In genomic region chr16:43999111-43999510, GRCm38 (mm10) we compare ENCODE assay signal across 25 mouse cellular contexts. TPM values are rescaled to one million over a fixed set of nuclear protein-coding genes. Genes with fewer than 3 reads are reported as not detected.
DNase-seq lines count a peak whose midpoint lies in the region; ATAC-seq and TF ChIP-seq lines count a peak whose summit lies in the region.
"Had no signal": no experiment of that assay in that cellular context is flagged by ENCODE, and none has a peak within 500 bp of the region (broad histone marks: within the 10 kb centered on the region; RNA-seq: fewer than 3 reads in every experiment).

No protein-coding gene starts in this region.

- TF ChIP-seq POLR2A in liver, adult 2 months (IDR thresholded peaks at IDR 0.05; ENCODE audit: extremely low read depth, insufficient read depth, low read length), result no peak

- no peaks in the 10 kb centered on the region for H3K9me3 ChIP-seq in liver, embryonic 12.5 days (replicated peaks)
- H3K9me3 ChIP-seq in forebrain, embryonic 14.5 days (replicated peaks; ENCODE audit: control insufficient read depth, low read length), result no peaks in the 10 kb centered on the region
- H3K9me3 ChIP-seq: forebrain, embryonic 15.5 days; heart, embryonic 12.5 days; hindbrain, embryonic 13.5 days; midbrain, embryonic 10.5 days; neural tube, embryonic 12.5 days had no signal

- H3K27ac ChIP-seq in liver, adult 2 months (replicated peaks; ENCODE audit: insufficient read depth, low read depth, low read length), result 0 out of 2 replicates have a peak overlapping the region, but pooled peaks have one; percentile 4
- H3K27ac ChIP-seq in liver, embryonic 12.5 days, result no peak overlapping the region
- no peak overlapping the region for H3K27ac ChIP-seq in brown adipose tissue, adult 24 weeks (replicated peaks; ENCODE audit: low read depth, low read length)
- H3K27ac ChIP-seq in forebrain, embryonic 14.5 days (ENCODE audit: low read depth, low read length), result no peak overlapping the region
- H3K27ac ChIP-seq: forebrain, embryonic 15.5 days; hindbrain, embryonic 13.5 days; midbrain, embryonic 10.5 days; neural tube, embryonic 12.5 days had no signal

- no peaks in the 10 kb centered on the region for H3K4me1 ChIP-seq in liver, adult 2 months (ENCODE audit: control insufficient read depth, insufficient read depth, low read length)
- no peaks in the 10 kb centered on the region for H3K4me1 ChIP-seq in liver, embryonic 12.5 days
- H3K4me1 ChIP-seq in brown adipose tissue, adult 24 weeks (ENCODE audit: control insufficient read depth, insufficient read depth, insufficient read length, low read length), result no peaks in the 10 kb centered on the region
- no peaks in the 10 kb centered on the region for H3K4me1 ChIP-seq in forebrain, embryonic 14.5 days (ENCODE audit: control insufficient read depth, insufficient read depth, low read length)
- H3K4me1 ChIP-seq: forebrain, embryonic 15.5 days; heart, embryonic 12.5 days; hindbrain, embryonic 13.5 days; midbrain, embryonic 10.5 days; neural tube, embryonic 12.5 days had no signal

- no peak overlapping the region for H3K4me2 ChIP-seq in liver, embryonic 12.5 days
- no peak overlapping the region for H3K4me2 ChIP-seq in forebrain, embryonic 14.5 days (ENCODE audit: low read length)
- H3K4me2 ChIP-seq: forebrain, embryonic 15.5 days; heart, embryonic 12.5 days; hindbrain, embryonic 13.5 days; lung, embryonic 14.5 days; neural tube, embryonic 12.5 days had no signal

- 24% methylated on average over 8 of the region's 8 CpGs for WGBS in liver, adult 2 months
- WGBS in liver, embryonic 12.5 days (ENCODE audit: insufficient replicate concordance), result 73% methylated on average over 8 of the region's 8 CpGs
- 77% methylated on average over 8 of the region's 8 CpGs for WGBS in forebrain, embryonic 14.5 days

- DNase-seq in liver, adult 2 months (ENCODE audit: extremely low read depth, low read depth, low spot score), result peak; percentile 86
- peak; percentile 13 for DNase-seq in lung, postnatal 36 days
- no peak for DNase-seq in lung, postnatal 4 days
- DNase-seq in forebrain, embryonic 14.5 days (ENCODE audit: low spot score), result no peak
- DNase-seq: gastrocnemius, postnatal 25 days; heart, adult 18-20 months; heart, postnatal 4 days; kidney, adult 9 months; kidney, postnatal 10 days; layer of hippocampus, postnatal 36 days; left cerebral cortex, postnatal 4 days; lung, embryonic 14.5 days; right cerebral cortex, adult 18-20 months; thymus, postnatal 4 days had no signal

- H3K9ac ChIP-seq in liver, adult 2 months (ENCODE audit: low read depth, low read length), result no peak overlapping the region
- H3K9ac ChIP-seq in liver, embryonic 12.5 days, result no peak overlapping the region
- H3K9ac ChIP-seq in forebrain, embryonic 14.5 days (ENCODE audit: low read length), result no peak overlapping the region
- H3K9ac ChIP-seq: forebrain, embryonic 15.5 days; heart, embryonic 12.5 days; hindbrain, embryonic 13.5 days; lung, embryonic 14.5 days; neural tube, embryonic 12.5 days had no signal

- no peak for ATAC-seq in liver, embryonic 12.5 days
- ATAC-seq in megakaryocyte, adult 5-6 weeks (ENCODE audit: poor library complexity, severe bottlenecking), result peak; percentile 62
- no peak for ATAC-seq in forebrain, embryonic 14.5 days
- ATAC-seq: forebrain, embryonic 15.5 days; intestine, postnatal 0 days had no signal

- no peak overlapping the region for H3K4me3 ChIP-seq in liver, adult 2 months (ENCODE audit: insufficient read depth, low read depth, low read length)
- H3K4me3 ChIP-seq in liver, embryonic 12.5 days, result no peak overlapping the region
- peak overlapping the region; percentile 34 for H3K4me3 ChIP-seq in brown adipose tissue, adult 24 weeks (ENCODE audit: insufficient read depth, low read depth, low read length)
- H3K4me3 ChIP-seq in forebrain, embryonic 14.5 days (ENCODE audit: low read depth, low read length), result no peak overlapping the region
- H3K4me3 ChIP-seq: forebrain, embryonic 15.5 days; heart, embryonic 12.5 days; hindbrain, embryonic 13.5 days; midbrain, embryonic 10.5 days; myocyte; neural tube, embryonic 12.5 days had no signal

- no peaks in the 10 kb centered on the region for H3K79me2 ChIP-seq in liver, adult 2 months (ENCODE audit: control insufficient read depth, insufficient read depth, low read length)

- H3K36me3 ChIP-seq in liver, adult 2 months (ENCODE audit: control insufficient read depth, insufficient read depth, low read length), result peaks cover 25% of the 10 kb centered on the region
- no peaks in the 10 kb centered on the region for H3K36me3 ChIP-seq in liver, embryonic 12.5 days
- H3K36me3 ChIP-seq in forebrain, embryonic 14.5 days (ENCODE audit: control insufficient read depth, insufficient read depth, low read length), result no peaks in the 10 kb centered on the region
- H3K36me3 ChIP-seq: forebrain, embryonic 15.5 days; hindbrain, embryonic 13.5 days; midbrain, embryonic 10.5 days; neural tube, embryonic 12.5 days had no signal

- no peaks in the 10 kb centered on the region for H3K27me3 ChIP-seq in liver, adult 2 months (ENCODE audit: control insufficient read depth, insufficient read depth, low read length)
- H3K27me3 ChIP-seq in liver, embryonic 12.5 days (replicated peaks), result no peaks in the 10 kb centered on the region
- H3K27me3 ChIP-seq in forebrain, embryonic 14.5 days (replicated peaks; ENCODE audit: control insufficient read depth, insufficient read depth, low read length), result no peaks in the 10 kb centered on the region
- H3K27me3 ChIP-seq: CH12.LX; forebrain, embryonic 15.5 days; heart, embryonic 12.5 days; hindbrain, embryonic 13.5 days; neural tube, embryonic 12.5 days had no signal

- no peak for TF ChIP-seq CTCF in liver, adult 2 months (IDR thresholded peaks at IDR 0.05; ENCODE audit: low read depth, low read length)

RNA-seq across cellular contexts. Expression of gene Zdhhc23, which starts 19.5 kb away (rescaled TPM):
- 0.09 and 0.20 TPM in 2 replicates for total RNA-seq in liver, adult 2 months (2014; rRNA removed)
- 0.07 and 0.32 TPM in 2 replicates for polyA plus RNA-seq in liver, adult 2 months (2012; rRNA removed)
- polyA plus RNA-seq in liver, embryonic 12.5 days (2016; fragmentation: Nextera tagmentation; extraction: Ambion mirVana), result 0.48 and 0.66 TPM in 2 replicates
- polyA plus RNA-seq in brown adipose tissue, adult 24 weeks (2012; ENCODE audit: insufficient read depth, insufficient read length, missing spikeins), result 0.40 and 0.46 TPM in 2 replicates
- 0.91 and 0.98 TPM in 2 replicates for total RNA-seq in megakaryocyte, adult 5-6 weeks (2015)
- total RNA-seq in megakaryocyte, adult 5-6 weeks (2017), result 0.41 and 1.5 TPM in 2 replicates
- 1.3 and 2.4 TPM in 2 replicates for polyA plus RNA-seq in forebrain, embryonic 14.5 days (2014; fragmentation: Nextera tagmentation; extraction: Ambion mirVana)
- polyA plus RNA-seq: myocyte had no signal

Comparison
In these comparisons a context has a peak if more than half of its experiments do, and no peak if none do; other contexts are left out.
1. DNase-seq: peak in liver, adult 2 months (single experiment) and lung, postnatal 36 days (single experiment); none in lung, postnatal 4 days (0 of 2) and forebrain, embryonic 14.5 days (single experiment).